Mouse (Mus musculus) heart, embryonic 15.5 days (tissue): Measurements from ENCODE around the gene Myo3b. TPM values are rescaled to one million over a fixed set of nuclear protein-coding genes. Genes with fewer than 3 reads are reported as not detected.

ENCODE experiments used
- ATAC-seq: fragments of 200-750 bp; cut with Nextera tagmentation; replicated peaks from 2 replicates; pipeline ENCODE4 v1.8.0; 2017; ENCODE audit warnings: low read depth, moderate TSS enrichment; ENCODE audit not compliant: insufficient number of reproducible peaks, insufficient read depth, low FRiP score
- H3K27ac ChIP-seq: fragments of 300-500 bp; sonication (generic); 2 replicates; pipeline ENCODE4 v1.5.1; 2015; ENCODE audit warnings: mild to moderate bottlenecking, inconsistent platforms
- H3K27me3 ChIP-seq: fragments of 300-500 bp; sonication (generic); 2 replicates; pipeline ENCODE4 v1.6.1; 2015; ENCODE audit warnings: inconsistent platforms
- H3K36me3 ChIP-seq: fragments of 300-500 bp; sonication (generic); 2 replicates; pipeline ENCODE4 v1.6.1; 2015; ENCODE audit warnings: mild to moderate bottlenecking, inconsistent platforms
- H3K4me1 ChIP-seq: fragments of 300-500 bp; sonication (generic); replicated peaks from 2 replicates; pipeline ENCODE4 v1.6.1; 2015; ENCODE audit warnings: inconsistent platforms
- H3K4me2 ChIP-seq: fragments of 300-500 bp; sonication (generic); 2 replicates; pipeline ENCODE4 v1.6.1; 2015; ENCODE audit warnings: inconsistent platforms, mild to moderate bottlenecking, moderate library complexity
- H3K4me3 ChIP-seq: fragments of 300-500 bp; sonication (generic); 2 replicates; pipeline ENCODE4 v1.5.1; 2015; ENCODE audit warnings: mild to moderate bottlenecking, inconsistent platforms
- H3K9ac ChIP-seq: fragments of 300-500 bp; sonication (generic); 2 replicates; pipeline ENCODE4 v1.6.1; 2015; ENCODE audit warnings: mild to moderate bottlenecking, inconsistent platforms
- H3K9me3 ChIP-seq: fragments of 300-500 bp; sonication (generic); replicated peaks from 2 replicates; pipeline ENCODE4 v1.6.1; 2016; ENCODE audit warnings: inconsistent platforms
- WGBS: fragments of 180-500 bp; shearing (Covaris S2); methylation state at CpG from one replicate; pipeline ENCODE4 v1.1.7; 2015; ENCODE audit warnings: mixed read lengths; 5-methylcytosine and 5-hydroxymethylcytosine counted together
- polyA plus RNA-seq: library from polyadenylated mRNA; unstranded; fragments of >200 nt; fragmentation: Nextera tagmentation; extraction: Ambion mirVana; gene quantifications from 2 replicates; pipeline ENCODE4 v1.2.1, GENCODE M21; 2015

The Myo3b gene
- polyA plus RNA-seq, 1 experiment from 2014 or later, result 0.25 TPM

DNA sequence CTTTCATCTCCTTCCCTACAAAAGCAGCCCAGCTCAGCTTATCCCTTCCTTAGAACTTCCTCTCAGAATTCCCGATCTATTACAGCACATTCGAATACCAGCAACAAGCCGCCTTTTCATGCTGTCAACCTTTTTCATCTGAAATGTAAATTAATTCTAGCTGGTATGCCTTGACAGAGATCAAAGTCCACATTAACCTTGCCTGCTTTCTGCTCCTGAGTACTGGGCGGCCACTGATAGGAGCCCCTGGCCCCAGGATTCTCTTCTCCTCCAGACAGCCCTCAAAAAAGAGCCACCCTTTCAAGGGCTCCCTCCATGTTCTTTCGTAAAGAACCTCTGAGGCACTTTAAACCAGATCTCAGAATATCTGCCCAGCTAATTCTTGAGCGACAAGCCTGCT is 278.9 kb downstream of the Myo3b start:
- Histone ChIP-seq H3K9me3 (no peaks in the 10 kb centered on the region), H3K36me3 (no peaks in the 10 kb centered on the region), H3K4me1 (peaks cover 30% of the 10 kb centered on the region), H3K4me2 (no peak overlapping the region; the same call in 1 of the 2 replicates), H3K27me3 (peaks cover 4% of the 10 kb centered on the region; the same call in 1 of the 2 replicates), H3K27ac (no peak overlapping the region), H3K9ac (peak overlapping the region; percentile 23; the same call in 1 of the 2 replicates), H3K4me3 (no peak overlapping the region)
- WGBS, result 24% methylated on average over 6 of the region's 6 CpGs
- no peak for ATAC-seq

- WGBS, result 39% methylated on average over 5 of the region's 5 CpGs
- no peak for ATAC-seq
- no peak overlapping the region for H3K9ac ChIP-seq
Measured at GRCm38 (mm10) chr2:70318861-70319555, 280.1 kb downstream of the Myo3b start.

DNA sequence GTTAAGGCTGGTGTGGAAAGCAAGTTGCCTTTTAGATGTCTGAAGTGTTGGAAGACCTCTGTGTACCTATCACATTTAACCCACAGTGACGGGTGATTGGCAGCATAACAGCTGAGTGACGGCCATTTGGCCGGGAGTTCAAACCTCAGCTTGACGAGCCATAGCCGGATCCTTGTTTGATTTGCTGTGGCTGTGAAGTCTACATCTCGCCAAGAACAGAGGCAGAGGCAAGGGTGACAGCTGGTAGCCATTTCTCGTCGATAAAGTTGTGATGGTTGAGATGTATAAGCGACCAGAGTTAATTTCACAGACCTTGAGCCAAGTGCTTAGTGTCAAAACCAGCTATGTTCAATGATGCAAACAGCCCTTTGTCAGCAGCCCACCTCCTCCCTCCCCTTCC is 283.8 kb downstream of the Myo3b start:
- Histone ChIP-seq H3K27me3 (no peaks in the 10 kb centered on the region), H3K36me3 (no peaks in the 10 kb centered on the region), H3K4me1 (peaks cover 13% of the 10 kb centered on the region), H3K4me2 (no peak overlapping the region), H3K27ac (no peak overlapping the region), H3K9ac (no peak overlapping the region), H3K9me3 (no peaks in the 10 kb centered on the region), H3K4me3 (no peak overlapping the region)
- WGBS, result 58% methylated on average over 9 of the region's 9 CpGs
- no peak for ATAC-seq

More at GRCm38 (mm10) chr2:70318861-70319555, 280.1 kb downstream of the Myo3b start:
- H3K4me2 ChIP-seq, result no peak overlapping the region
- peaks cover 30% of the 10 kb centered on the region for H3K4me1 ChIP-seq
- no peak overlapping the region for H3K4me3 ChIP-seq
- peaks cover 4% of the 10 kb centered on the region; the same call in 1 of the 2 replicates for H3K27me3 ChIP-seq
- H3K9me3 ChIP-seq, result no peaks in the 10 kb centered on the region
- no peak overlapping the region for H3K27ac ChIP-seq
- no peaks in the 10 kb centered on the region for H3K36me3 ChIP-seq

- no peak overlapping the region for H3K4me3 ChIP-seq
- H3K27me3 ChIP-seq, result no peaks in the 10 kb centered on the region
- H3K27ac ChIP-seq, result no peak overlapping the region
- no peak overlapping the region for H3K4me2 ChIP-seq
- no peaks in the 10 kb centered on the region for H3K36me3 ChIP-seq
- H3K9ac ChIP-seq, result no peak overlapping the region
- no peaks in the 10 kb centered on the region for H3K4me1 ChIP-seq
- 83% methylated on average over 11 of the region's 11 CpGs for WGBS
- H3K9me3 ChIP-seq, result peaks cover 4% of the 10 kb centered on the region; the same call in 1 of the 2 replicates
- ATAC-seq, result no peak
Measured at GRCm38 (mm10) chr2:70327602-70328001, 288.7 kb downstream of the Myo3b start.

- Histone ChIP-seq H3K36me3 (no peaks in the 10 kb centered on the region), H3K9me3 (peaks cover 4% of the 10 kb centered on the region; the same call in 1 of the 2 replicates), H3K4me3 (no peak overlapping the region), H3K9ac (no peak overlapping the region), H3K27ac (no peak overlapping the region), H3K4me2 (no peak overlapping the region), H3K27me3 (no peaks in the 10 kb centered on the region), H3K4me1 (peaks cover 16% of the 10 kb centered on the region)
- WGBS, result 91% methylated on average over 6 of the region's 6 CpGs
- ATAC-seq, result no peak
Measured at GRCm38 (mm10) chr2:70332905-70333304, 294.0 kb downstream of the Myo3b start.

- no peak for ATAC-seq
- Histone ChIP-seq H3K4me1 (peaks cover 21% of the 10 kb centered on the region), H3K4me3 (no peak overlapping the region), H3K36me3 (no peaks in the 10 kb centered on the region), H3K27ac (no peak overlapping the region), H3K9ac (no peak overlapping the region), H3K9me3 (peaks cover 4% of the 10 kb centered on the region; the same call in 1 of the 2 replicates), H3K4me2 (no peak overlapping the region), H3K27me3 (no peaks in the 10 kb centered on the region)
- 80% methylated on average over 6 of the region's 6 CpGs for WGBS
Measured at GRCm38 (mm10) chr2:70333553-70333952, 294.6 kb downstream of the Myo3b start.

DNA sequence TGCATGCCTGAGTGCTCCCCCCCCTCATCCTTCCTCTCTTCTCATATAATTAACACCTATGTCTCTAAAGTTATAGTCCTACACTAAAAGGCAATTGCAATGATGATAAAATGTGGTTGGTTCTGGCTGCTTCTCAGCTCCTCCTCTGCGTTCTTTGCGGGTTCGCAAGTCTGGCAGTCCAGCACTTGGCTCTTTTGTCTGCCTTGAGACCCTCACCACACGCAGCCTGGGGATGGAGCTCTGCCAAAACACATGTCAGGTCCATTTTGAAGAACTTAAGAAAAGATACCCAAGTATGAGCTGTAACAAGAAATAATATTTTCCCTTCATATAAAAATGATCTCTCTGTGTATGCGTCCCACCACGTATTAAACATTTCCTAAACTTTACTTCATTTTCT is 297.6 kb downstream of the Myo3b start:
- WGBS, result 52% methylated on average over 6 of the region's 6 CpGs
- H3K27me3 ChIP-seq, result no peaks in the 10 kb centered on the region
- H3K36me3 ChIP-seq, result no peaks in the 10 kb centered on the region
- no peak overlapping the region for H3K9ac ChIP-seq
- H3K9me3 ChIP-seq, result 0 out of 2 replicates have a peak, but pooled peaks cover under 1% of the 10 kb centered on the region
- no peak overlapping the region for H3K27ac ChIP-seq
- H3K4me2 ChIP-seq, result 0 out of 2 replicates have a peak overlapping the region, but pooled peaks have one; percentile 39
- no peak for ATAC-seq
- H3K4me1 ChIP-seq, result peaks cover 26% of the 10 kb centered on the region
- H3K4me3 ChIP-seq, result no peak overlapping the region

GRCm38 (mm10) chr2:70337208-70337611 is 298.3 kb downstream of the Myo3b start:
- H3K9me3 ChIP-seq, result no peaks in the 10 kb centered on the region
- ATAC-seq, result peak; percentile 79
- H3K4me3 ChIP-seq, result 0 out of 2 replicates have a peak overlapping the region, but pooled peaks have one; percentile 0
- WGBS, result 8% methylated on average over 7 of the region's 7 CpGs
- H3K9ac ChIP-seq, result no peak overlapping the region
- no peaks in the 10 kb centered on the region for H3K27me3 ChIP-seq
- peak overlapping the region; percentile 39 for H3K4me2 ChIP-seq
- no peaks in the 10 kb centered on the region for H3K36me3 ChIP-seq
- peaks cover 26% of the 10 kb centered on the region for H3K4me1 ChIP-seq
- H3K27ac ChIP-seq, result peak overlapping the region; percentile 66

DNA sequence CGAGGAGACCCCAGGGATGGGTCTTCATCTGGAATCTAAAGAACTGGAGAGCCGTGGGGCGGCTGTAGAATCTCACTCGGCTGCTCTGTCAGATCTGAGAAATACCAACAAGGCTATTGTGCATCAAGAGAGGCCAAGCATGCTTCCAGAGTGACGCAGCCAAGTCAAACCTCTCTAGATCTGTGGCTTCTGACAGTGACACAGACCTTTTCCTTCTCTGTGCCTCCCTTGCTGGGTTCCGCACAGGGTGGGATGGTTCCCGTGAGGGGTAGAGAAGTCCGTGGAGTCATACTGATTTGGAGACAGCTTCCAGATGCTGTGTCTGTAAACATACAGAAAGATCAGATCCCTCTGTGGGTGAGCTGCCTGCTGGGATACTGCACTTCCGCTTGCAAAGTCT is 298.9 kb downstream of the Myo3b start:
- no peak overlapping the region for H3K9ac ChIP-seq
- H3K27ac ChIP-seq, result peak overlapping the region; percentile 66
- H3K4me3 ChIP-seq, result 0 out of 2 replicates have a peak overlapping the region, but pooled peaks have one; percentile 0
- WGBS, result 16% methylated on average over 9 of the region's 9 CpGs
- peak; percentile 50; the same call in 1 of the 2 replicates for ATAC-seq
- H3K9me3 ChIP-seq, result no peaks in the 10 kb centered on the region
- H3K4me1 ChIP-seq, result peaks cover 26% of the 10 kb centered on the region
- H3K27me3 ChIP-seq, result no peaks in the 10 kb centered on the region
- H3K4me2 ChIP-seq, result peak overlapping the region; percentile 39
- no peaks in the 10 kb centered on the region for H3K36me3 ChIP-seq

DNA sequence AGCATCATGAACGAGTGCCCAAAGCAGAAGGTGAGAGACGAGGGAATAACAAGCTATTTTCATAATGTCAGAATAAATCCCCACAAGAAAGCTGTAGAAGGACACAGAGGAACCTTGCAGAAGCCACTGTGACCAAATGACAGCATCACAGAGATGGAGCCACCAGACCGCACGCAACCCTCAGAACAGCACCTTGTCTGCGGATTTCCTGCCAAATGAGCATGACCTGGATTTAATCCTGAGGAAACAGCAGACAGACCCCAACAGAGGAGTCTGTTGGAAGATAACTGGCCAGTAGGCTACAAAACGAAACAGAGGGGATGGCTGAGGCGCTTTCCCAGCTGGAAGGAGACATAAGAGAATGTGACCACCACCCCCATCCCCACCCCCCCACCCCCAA is 300.1 kb downstream of the Myo3b start:
- Histone ChIP-seq H3K4me2 (no peak overlapping the region), H3K9ac (no peak overlapping the region), H3K27ac (no peak overlapping the region; the same call in 1 of the 2 replicates), H3K36me3 (no peaks in the 10 kb centered on the region), H3K4me1 (peaks cover 26% of the 10 kb centered on the region), H3K4me3 (no peak overlapping the region), H3K27me3 (no peaks in the 10 kb centered on the region), H3K9me3 (no peaks in the 10 kb centered on the region)
- 54% methylated on average over 7 of the region's 7 CpGs for WGBS
- ATAC-seq, result no peak

DNA sequence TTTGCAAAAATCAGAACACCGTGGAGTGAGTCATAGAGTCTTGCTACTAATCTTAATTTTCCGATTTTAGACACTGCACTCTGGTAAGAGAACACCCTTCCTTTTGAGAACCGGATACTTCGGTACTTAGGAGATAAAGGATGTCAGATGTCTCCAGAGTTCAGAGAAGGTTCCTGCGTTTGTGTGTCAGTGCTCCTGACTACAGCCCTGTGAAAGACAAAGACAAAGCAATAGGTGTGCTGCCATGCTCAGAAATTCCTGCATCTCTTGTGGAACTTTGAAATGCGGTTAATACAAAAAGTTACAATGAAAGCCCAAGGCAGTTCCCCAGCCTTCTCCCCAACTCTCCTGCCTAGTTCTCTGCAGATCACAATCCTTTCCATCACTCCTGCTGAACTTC is 300.6 kb downstream of the Myo3b start:
- Histone ChIP-seq H3K27ac (no peak overlapping the region), H3K9me3 (no peaks in the 10 kb centered on the region), H3K9ac (no peak overlapping the region), H3K4me1 (peaks cover 26% of the 10 kb centered on the region), H3K36me3 (no peaks in the 10 kb centered on the region), H3K27me3 (no peaks in the 10 kb centered on the region), H3K4me3 (no peak overlapping the region), H3K4me2 (no peak overlapping the region)
- 33% methylated on average over 6 of the region's 6 CpGs for WGBS
- ATAC-seq, result no peak

- no peak overlapping the region for H3K9ac ChIP-seq
- no peak overlapping the region for H3K4me2 ChIP-seq
- H3K4me3 ChIP-seq, result no peak overlapping the region
- peaks cover 26% of the 10 kb centered on the region for H3K4me1 ChIP-seq
- H3K36me3 ChIP-seq, result no peaks in the 10 kb centered on the region
- H3K9me3 ChIP-seq, result no peaks in the 10 kb centered on the region
- H3K27me3 ChIP-seq, result no peaks in the 10 kb centered on the region
- no peak for ATAC-seq
- 89% methylated on average over 8 of the region's 8 CpGs for WGBS
- H3K27ac ChIP-seq, result no peak overlapping the region
Measured at GRCm38 (mm10) chr2:70340224-70340623, 301.3 kb downstream of the Myo3b start.
